Mouse (Mus musculus) ZHBTc4 (cell line): ENCODE measurements around the gene Setd7.
A peak's percentile ranks its signal among the peaks of the same experiment; 100 is the strongest.

ENCODE experiments used
- DNase-seq: peaks from one replicate; pipeline ENCODE4 v3.0.0-alpha.2; 2011; ENCODE audit warnings: low read depth, low spot score

Setd7 gene

DNA sequence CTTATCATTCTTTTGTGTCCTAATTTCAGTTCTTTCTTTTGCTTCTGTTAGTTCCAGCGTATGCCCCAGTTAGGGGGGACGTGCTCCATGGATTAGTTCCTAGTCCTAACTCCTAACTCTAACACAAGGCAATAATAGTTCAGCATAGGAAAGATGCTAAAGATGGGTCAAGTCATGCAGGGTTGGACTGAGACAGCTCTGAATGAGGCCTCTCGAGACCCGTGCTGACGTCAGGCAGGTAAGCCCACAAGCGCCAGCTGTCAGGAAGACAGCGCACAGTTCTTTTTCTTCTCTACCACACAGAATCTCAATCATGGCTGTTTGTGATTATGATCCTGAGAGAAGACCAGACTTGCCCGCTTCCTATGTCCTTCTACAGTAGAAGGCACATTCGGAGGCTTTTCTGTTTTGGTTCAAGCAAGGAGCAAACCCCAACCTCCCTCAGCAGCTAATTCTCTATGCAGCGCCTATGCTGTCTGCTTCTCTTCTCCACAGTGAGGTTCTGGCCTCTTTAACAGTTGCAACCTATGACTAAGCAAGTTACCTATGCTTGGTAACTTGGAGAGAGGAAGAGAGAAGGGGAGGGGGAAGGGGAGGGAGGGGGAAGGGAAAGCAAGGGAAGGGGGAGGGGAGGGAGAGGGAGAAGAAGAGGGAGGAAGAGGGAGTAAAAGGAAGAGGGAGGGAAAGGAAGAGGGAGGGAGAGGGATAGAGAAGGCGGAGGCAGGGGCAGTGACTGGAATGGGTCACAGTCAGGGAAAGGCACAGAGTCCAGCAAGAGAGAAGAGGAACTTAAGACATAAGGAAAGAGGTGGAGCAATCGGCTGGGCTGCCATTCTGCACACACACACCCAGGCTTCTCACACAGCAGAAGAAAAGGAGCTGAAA, 42.6 kb downstream of the Setd7 start:
- peak; percentile 19 for DNase-seq

DNA sequence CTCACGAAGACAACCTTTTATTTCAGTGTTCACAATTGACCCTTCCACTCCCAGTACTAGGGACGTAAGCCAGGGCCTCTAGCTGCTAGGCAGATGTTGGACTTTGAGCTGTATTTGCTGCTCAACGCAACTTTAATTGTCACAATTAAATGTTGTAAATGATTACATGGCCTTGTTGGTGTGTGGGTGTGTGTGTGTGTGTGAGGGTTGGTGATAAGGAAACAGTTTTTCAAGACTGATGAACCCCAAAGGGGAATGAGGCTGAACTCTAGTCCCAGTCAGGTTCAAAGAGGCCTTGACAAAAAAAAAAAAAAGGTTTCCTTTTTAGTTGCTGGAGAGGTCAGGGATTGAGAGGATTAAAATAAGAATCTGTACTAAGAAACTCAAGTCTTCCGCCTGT, 43.2 kb downstream of the Setd7 start:
- no peak for DNase-seq

DNA sequence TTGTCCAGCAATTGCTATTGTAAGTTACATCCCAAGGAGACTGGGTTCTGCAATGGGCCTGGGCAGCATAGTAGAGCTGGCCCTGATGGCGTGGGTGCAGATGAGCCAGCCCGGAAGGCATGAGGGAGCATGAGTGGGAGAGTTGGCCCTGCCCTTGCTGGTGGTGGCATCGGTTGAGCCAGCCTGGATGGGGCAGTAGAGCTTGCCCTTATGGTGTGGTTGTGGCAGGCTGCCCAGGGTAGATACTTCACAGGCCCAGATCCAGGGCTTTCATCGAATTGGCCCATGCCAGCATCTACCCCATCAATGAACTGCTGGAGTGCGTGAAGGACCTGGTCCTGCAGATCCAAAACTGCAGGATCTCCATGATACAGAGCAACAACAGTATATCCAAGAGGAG, 48.7 kb downstream of the Setd7 start:
- no peak for DNase-seq

DNA sequence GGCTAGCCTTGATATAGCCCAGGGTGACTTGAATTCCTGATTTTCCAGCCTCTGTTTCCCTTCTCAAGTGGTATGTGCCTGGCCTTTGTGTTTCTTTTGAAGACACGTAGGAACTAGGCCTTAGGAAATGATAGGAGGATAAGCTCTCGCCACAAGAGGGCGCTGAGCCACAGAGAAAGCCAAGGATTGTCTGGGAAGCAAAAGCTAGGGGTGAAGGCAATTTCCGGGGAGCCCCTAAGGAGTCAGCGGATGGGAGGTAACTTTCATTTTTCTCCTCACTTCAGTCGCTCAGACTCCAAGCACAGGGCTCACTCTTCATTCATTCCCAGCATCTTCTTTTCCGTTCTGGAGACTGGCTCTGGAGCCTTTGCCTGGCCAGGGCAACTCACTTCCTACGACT, 49.8 kb downstream of the Setd7 start:
- DNase-seq = peak; percentile 79

DNA sequence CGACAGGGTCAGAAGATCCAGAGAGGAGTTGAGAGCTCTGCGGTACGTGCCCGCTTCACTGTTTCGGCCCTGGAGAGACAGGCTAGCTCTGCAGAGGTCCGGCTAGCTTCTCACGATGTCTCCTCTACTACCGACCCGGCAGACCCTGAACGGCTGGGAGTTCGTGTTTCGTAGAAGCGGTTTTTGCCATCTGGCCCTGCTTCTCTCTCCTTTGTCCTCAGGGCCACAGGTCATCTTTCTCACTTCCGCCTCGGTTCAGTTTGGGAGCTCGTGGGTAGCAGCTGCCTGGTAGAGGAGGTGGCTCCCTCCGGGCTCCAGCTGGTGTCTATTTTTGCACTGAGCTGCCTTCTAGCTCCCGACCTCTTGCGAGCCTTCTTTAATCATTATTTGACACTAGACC, 55.2 kb downstream of the Setd7 start:
- DNase-seq = peak; percentile 18

GRCm38 (mm10) chr3:51504385-51504952, 56.2 kb downstream of the Setd7 start:
- no peak for DNase-seq

DNA sequence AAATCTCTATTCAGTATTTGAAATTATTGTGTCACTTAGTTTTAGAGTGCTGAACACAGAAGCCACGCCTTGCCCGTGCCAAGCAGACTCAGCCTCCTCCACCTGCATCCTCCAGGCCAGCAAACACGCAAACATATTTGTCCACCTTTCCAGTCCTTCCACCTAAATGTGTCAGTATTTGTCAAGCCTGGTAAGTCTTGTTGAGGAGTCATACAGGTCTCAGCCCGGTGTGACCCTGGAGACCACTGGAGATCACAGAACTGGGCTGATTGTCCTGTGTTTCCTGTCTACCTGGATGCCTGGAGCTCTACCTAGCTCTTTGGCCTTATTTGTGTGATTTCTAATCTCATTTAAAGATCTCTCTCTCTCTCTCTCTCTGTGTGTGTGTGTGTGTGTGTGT, 60.8 kb downstream of the Setd7 start:
- no peak for DNase-seq

DNA sequence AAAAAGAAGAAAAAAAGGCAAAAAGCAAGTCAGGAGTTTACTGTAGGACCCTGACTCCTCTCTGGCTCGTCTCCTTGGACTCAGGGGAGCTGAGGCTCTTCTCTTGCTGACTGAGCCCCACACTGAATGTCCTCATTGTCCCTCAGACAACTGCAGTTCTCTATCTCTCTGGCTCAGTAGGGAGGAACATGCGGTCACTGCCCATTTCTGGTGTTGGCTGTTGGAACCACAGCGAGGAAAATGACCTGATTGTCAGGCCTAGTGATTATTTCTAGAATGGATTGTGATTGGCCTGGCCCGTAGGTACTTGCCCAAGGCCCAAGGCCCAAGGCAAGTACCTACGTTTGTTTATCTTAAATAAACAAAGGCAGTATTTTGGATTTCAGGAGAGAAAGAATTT, 62.0 kb downstream of the Setd7 start:
- DNase-seq = no peak

DNA sequence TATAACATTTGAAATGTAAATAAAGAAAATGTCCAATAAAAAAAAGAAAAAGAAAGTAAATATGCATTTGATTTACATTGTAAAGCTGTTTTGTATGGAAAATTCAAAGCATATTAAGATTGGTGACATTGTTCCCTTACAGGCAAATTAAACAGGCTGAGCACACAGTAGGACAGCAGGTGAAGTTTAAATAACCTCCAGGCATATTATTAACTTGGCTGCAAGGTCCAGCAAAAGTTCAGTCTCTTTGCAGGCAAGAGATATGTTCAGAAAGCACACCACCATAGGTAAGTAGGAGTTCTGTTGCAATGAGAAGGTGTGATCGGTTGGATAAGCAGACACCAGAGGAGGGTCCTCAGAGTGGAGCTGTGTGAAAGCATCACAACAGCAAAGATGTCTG, 62.7 kb downstream of the Setd7 start:
- no peak for DNase-seq

DNA sequence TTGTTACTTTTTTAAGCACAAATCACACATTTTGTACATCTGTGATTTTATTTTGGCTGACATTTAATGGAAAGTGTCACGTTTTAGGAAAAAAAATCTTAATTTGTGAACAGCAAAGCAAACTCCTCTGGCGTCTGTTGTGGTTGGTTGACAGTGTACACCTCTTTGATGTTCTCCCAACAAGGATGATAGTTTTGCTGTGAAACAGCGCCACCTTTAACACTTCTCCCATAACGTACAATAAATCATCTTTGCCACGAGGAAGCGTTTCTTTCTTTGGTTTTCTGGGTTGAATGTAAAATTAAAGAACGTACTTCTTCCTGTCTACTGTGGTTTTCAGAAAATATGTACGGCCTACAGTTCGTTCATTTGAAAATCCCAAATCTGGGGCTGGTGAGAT, 65.0 kb downstream of the Setd7 start:
- DNase-seq = no peak

GRCm38 (mm10) chr3:51494466-51494865, 66.2 kb downstream of the Setd7 start:
- DNase-seq = no peak

DNA sequence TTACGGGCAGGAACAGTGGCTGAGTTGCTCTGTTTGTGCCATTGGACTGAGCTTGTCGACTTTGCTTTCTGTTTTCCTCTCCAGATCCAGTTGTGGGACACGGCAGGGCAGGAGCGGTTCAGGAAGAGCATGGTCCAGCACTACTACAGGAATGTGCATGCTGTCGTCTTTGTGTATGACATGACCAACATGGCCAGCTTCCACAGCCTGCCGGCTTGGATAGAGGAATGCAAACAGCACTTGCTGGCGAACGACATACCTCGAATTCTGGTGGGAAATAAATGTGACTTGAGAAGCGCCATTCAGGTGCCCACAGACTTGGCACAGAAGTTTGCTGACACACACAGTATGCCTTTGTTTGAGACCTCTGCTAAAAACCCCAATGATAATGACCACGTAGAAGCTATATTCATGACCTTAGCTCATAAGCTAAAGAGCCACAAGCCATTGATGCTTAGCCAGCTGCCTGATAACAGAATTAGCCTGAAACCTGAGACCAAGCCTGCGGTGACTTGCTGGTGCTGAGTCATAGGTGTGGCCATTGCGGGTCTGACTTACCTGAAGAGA, 67.3 kb downstream of the Setd7 start:
- DNase-seq = no peak

GRCm38 (mm10) chr3:51490088-51490753, 70.5 kb downstream of the Setd7 start:
- no peak for DNase-seq

DNA sequence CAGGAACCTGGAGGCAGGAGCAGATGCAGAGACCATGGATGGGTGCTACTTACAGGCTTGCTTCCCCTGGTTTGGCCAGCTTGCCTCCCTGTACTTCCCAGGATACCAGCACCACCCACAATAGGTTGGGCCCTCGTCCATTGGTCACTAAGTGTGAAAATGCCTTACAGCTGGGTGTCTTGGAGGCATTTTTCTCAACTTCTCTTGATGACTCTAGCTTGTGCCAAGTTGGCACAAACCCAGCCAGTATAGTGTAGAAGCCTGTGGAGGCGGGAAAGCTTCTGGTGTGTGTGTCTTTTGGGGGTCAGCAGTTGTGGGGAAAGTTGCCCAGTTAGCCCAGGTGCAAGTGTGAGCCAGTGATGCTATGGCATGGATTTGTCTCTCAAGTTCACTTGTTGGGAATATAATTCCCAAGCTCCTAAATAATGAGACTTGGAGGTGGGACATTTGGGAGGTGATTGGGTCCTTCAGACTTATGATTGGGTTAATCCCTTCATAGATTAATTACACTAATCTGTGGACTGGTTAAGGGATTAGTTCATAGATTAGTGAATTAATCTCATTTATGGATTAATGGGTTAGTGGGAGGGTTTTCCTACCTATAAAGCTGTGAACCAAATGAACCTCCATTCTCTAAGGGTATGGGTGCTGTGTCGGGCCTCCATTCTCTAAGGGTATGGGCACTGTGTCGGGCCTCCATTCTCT, 74.0 kb downstream of the Setd7 start:
- no peak for DNase-seq

DNA sequence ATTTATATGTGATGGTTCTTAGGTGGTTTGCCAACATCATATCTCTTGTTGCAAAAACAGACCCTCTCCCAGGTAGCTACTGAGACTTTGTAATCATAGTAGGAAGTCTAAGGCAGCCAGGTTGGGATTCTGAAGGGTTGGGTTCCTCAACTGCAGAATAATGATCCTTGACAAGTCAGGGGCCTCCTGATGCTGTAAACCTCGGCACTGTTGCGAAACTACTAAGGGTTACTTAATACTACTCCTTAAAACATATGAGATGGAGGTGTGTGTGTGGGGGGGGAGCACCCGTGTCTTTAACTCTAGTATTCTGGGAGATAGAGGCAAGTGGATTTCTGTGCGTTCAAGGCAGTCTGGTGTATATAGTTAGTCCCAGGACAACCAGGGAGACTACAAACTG, 75.3 kb downstream of the Setd7 start:
- no peak for DNase-seq

DNA sequence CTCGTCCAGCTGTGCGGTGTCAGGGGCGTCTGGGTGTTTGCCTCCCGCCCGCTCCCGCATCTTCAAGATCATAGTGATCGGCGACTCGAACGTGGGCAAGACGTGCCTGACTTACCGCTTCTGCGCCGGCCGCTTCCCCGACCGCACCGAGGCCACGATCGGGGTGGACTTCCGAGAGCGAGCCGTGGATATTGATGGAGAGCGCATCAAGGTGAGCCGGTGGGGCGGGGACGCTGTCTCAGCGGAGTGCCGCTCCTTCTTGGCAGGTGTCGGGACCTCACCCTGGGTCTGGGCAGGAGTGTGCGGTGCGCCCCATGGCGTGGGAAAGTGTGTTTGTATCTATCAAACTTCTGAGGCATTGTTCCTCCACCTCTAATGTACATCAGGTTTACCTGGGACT, 76.3 kb downstream of the Setd7 start:
- DNase-seq = no peak

DNA sequence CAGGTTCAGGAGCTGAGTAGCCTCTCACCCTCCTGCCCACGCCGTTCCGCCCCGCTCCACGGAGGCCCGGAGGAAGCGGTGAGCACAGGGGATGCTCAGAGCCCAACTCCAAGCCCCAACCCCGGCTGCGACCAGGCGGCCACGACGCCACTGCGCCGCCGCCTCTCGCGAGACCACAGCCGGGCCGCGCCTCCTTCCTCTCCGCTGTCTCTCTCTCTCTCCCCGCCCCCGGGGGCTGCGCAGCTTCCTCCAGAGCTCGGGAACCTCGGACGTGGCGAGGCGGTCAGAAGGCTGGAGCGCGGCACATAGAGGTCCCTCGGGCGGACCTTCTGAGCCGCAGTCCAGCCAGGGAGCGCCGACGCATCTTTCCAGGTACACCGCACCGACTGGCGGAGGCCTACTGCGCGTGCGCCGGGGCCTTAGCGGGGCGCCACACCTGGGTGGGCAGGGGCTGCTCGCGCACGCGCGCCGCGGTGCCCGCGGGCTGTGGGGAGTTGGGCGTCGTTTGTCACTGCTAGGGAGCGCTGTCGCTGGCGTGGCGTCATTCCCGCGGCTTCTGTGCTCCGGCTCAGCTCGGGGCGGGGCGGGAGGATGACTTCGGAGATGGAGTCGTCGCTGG, 76.8 kb downstream of the Setd7 start, which contains the start of gene Rab33b:
Gene Rab33b (plus strand): TSS at position 180 of the 619 bp plus-strand sequence.
- DNase-seq = peak; percentile 99

DNA sequence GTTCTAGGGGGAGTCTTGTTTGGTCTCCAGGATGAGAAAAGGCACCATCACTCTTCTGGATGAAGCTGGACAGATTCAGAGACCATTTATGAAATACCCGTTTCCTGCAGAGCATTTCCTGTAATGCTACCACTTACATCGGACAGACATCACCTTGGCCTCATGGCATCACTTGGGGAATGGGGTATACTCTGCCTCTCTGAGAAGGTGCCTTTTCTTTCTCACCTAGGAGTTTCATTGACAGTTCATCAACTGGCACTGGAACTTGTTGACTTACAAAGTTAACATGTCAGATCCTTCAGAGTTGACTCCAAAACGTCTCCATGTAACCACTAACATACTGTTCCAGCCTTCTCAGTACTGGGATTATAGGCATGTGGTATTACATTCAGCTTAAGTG, 77.9 kb downstream of the Setd7 start:
- DNase-seq = no peak

- DNase-seq = no peak
Observed at GRCm38 (mm10) chr3:51481881-51482280, 78.8 kb downstream of the Setd7 start.

- peak; percentile 68 for DNase-seq
Observed at GRCm38 (mm10) chr3:51481059-51481458, 79.6 kb downstream of the Setd7 start.

DNA sequence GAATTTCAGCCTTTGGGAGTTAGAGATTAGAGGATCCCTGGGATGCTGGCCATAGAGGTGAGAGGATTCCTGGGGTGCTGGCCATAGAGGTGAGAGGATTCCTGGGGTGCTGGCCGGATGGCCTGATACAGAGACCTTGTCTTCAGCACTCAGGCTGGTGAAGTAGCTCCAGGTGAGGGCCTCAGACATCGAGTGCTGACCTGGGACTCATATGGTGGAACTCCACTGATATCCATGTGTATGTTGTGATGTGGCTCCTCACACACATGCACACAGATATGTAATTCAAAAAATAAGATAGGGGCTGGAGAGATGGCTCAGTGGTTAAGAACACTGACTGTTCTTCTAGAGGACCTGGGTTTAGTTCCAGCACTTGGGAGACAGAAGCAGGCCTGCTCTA, 80.8 kb downstream of the Setd7 start:
- DNase-seq = no peak
